Mouse (Mus musculus): ENCODE measurements around the gene Ccdc91.

DNA sequence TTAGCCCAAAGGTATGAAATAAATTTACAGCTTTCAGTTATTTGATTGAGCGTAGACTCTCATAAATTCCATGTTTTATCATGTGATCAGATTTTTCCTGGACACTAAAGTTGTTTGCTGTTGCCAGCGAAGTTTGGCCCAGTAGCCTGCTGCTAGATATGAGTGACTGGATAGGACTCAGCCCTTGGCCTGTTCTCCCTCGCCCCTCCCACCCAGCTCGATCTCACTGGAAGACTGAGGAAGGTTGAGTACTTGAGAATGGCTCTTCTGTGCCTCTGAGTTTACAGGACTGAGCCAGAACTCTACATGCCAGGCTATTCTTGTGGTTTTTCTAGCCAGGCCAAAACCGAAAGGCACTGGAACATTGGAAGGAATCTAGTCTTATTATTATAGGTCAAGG lies 93.6 kb downstream of the Ccdc91 start:
- TF ChIP-seq CTCF (conservative IDR thresholded peaks at IDR 0.05 in 1 of 2, IDR thresholded peaks at IDR 0.05 in 1 of 2; ENCODE audit: low read depth in 2 of 2, low read length in 2 of 2) (no peak), MAX (IDR thresholded peaks at IDR 0.05; ENCODE audit: low read length) (no peak), HCFC1 (IDR thresholded peaks at IDR 0.05; ENCODE audit: low read depth, low read length) (no peak), POLR2A (IDR thresholded peaks at IDR 0.05; ENCODE audit: low read depth, low read length) (no peak)
